Mouse (Mus musculus) stomach, embryonic 16.5 days (tissue): Measurements from ENCODE around the gene Rnf40. TPM values are rescaled to one million over a fixed set of nuclear protein-coding genes. Genes with fewer than 3 reads are reported as not detected.

Experiments
- ATAC-seq: fragments of 200-750 bp; cut with Nextera tagmentation; 2 replicates; pipeline ENCODE4 v1.8.0; 2017; ENCODE audit warnings: moderate number of reproducible peaks, moderate TSS enrichment; ENCODE audit not compliant: insufficient read depth, low FRiP score
- H3K27ac ChIP-seq: fragments of 300-500 bp; sonication (generic); 2 replicates; pipeline ENCODE4 v1.5.1; 2014; ENCODE audit warnings: low read length
- H3K27me3 ChIP-seq: fragments of 300-500 bp; sonication (generic); 2 replicates; pipeline ENCODE4 v1.6.1; 2014; ENCODE audit warnings: low read length, control low read depth, mixed read lengths; ENCODE audit not compliant: control insufficient read depth, insufficient read depth
- H3K36me3 ChIP-seq: fragments of 300-500 bp; sonication (generic); 2 replicates; pipeline ENCODE4 v1.6.1; 2014; ENCODE audit warnings: low read length; ENCODE audit not compliant: control insufficient read depth, insufficient read depth
- H3K4me1 ChIP-seq: fragments of 300-500 bp; sonication (generic); 2 replicates; pipeline ENCODE4 v1.6.1; 2014; ENCODE audit warnings: low read length, control low read depth, mixed read lengths; ENCODE audit not compliant: control insufficient read depth, insufficient read depth
- H3K4me2 ChIP-seq: fragments of 300-500 bp; sonication (generic); 2 replicates; pipeline ENCODE4 v1.6.1; 2014; ENCODE audit warnings: low read depth, low read length, mixed read lengths
- H3K4me3 ChIP-seq: fragments of 300-500 bp; sonication (generic); replicated peaks from 2 replicates; pipeline ENCODE4 v1.5.1; 2014; ENCODE audit warnings: mild to moderate bottlenecking, low read length
- H3K9ac ChIP-seq: fragments of 300-500 bp; sonication (generic); 2 replicates; pipeline ENCODE4 v1.6.1; 2014; ENCODE audit warnings: low read length
- H3K9me3 ChIP-seq: fragments of 300-500 bp; sonication (generic); replicated peaks from 2 replicates; pipeline ENCODE4 v1.6.1; 2016; ENCODE audit warnings: low read length, control low read depth; ENCODE audit not compliant: control insufficient read depth
- WGBS: fragments of 180-500 bp; shearing (Covaris S2); extraction: QIAGEN DNeasy Blood & Tissue Kit; methylation state at CpG from one replicate; pipeline ENCODE4 v1.1.7; 2014; 5-methylcytosine and 5-hydroxymethylcytosine counted together
- polyA plus RNA-seq: library from polyadenylated mRNA; unstranded; fragments of >200 nt; fragmentation: Nextera tagmentation; extraction: Ambion mirVana; gene quantifications from 2 replicates; pipeline ENCODE4 v1.2.1, GENCODE M21; 2015

Gene Rnf40
- polyA plus RNA-seq, 1 experiment from 2014 or later = 41.6 TPM

DNA sequence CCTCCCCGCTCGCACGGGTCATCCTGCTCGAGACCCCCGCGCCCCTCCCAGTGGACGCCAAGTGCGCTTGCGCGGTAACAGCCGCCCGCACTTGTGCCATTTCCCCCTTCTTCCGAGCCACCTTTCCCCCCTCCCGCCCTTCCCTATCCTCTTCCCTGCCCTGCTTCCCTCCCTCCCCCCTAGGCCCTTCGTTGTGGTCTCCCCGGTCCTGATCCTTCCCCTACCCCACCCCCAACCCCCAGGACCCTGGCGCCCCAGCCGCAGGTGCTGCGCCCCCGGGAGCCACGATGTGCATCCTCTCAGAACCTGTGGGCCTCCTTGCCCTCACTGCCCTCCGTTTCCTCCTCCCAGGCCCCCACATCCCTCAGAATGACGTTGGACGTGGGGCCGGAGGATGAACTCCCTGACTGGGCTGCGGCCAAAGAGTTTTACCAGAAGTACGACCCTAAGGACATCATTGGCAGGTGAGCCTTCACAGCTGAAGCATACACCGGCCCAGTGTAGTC lies 15.0 kb upstream of the Rnf40 start:
- H3K27me3 ChIP-seq = no peaks in the 10 kb centered on the region
- no peaks in the 10 kb centered on the region for H3K36me3 ChIP-seq
- WGBS = under 1% methylated on average over 28 of the region's 28 CpGs
- peak overlapping the region; percentile 94 for H3K4me2 ChIP-seq
- H3K27ac ChIP-seq = peak overlapping the region; percentile 50; the same call in 1 of the 2 replicates
- peaks cover 11% of the 10 kb centered on the region for H3K4me1 ChIP-seq
- peak overlapping the region; percentile 89 for H3K9ac ChIP-seq
- peak; percentile 37 for ATAC-seq
- H3K9me3 ChIP-seq = no peaks in the 10 kb centered on the region
- peak overlapping the region; percentile 83 for H3K4me3 ChIP-seq

DNA sequence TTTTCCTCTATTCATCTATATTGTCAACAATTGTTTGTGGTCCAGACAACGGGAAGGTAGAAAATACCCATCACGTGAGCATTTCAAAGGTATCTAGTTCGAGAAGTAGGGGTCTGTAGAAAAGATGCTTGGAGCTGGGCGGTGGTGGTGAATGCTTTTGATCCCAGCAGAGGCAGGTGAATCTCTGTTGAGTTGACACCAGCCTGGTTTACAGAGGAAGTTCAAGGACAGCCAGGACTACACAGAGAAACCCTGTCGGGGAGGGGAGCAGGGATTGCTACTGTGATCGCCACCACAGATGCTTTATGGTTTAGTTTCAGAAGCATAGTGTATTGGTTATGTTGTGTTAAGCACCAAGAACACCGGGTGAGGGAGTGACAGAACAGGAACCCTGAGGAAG lies 14.5 kb upstream of the Rnf40 start:
- Histone ChIP-seq H3K36me3 (no peaks in the 10 kb centered on the region), H3K9ac (peak overlapping the region; percentile 89), H3K9me3 (no peaks in the 10 kb centered on the region), H3K27ac (no peak overlapping the region), H3K4me1 (peaks cover 11% of the 10 kb centered on the region), H3K4me3 (peak overlapping the region; percentile 83), H3K4me2 (peak overlapping the region; percentile 94), H3K27me3 (no peaks in the 10 kb centered on the region)
- 13% methylated on average over 7 of the region's 7 CpGs for WGBS
- no peak for ATAC-seq

DNA sequence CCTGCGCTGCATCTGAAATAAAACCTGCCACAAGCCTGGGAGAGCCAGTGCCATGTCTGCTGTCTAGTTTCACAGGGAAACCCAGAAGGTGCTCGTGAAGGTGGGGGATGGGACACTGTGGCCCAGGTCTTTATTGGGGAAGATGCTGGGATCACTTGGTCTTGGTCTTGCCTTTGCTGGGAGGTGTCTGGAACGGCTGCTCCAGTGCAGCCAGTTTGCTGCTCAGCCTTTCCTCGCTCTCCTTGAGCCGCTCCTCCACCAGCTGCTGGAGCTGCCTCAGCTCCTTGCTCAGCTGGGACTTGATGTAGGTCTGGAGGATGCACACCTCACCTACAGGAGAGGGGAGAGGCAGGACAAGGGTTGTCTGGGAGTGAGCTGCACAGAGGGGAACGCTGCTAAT lies 5.3 kb upstream of the Rnf40 start:
- H3K36me3 ChIP-seq = peaks cover 22% of the 10 kb centered on the region
- H3K27ac ChIP-seq = no peak overlapping the region
- ATAC-seq = no peak

DNA sequence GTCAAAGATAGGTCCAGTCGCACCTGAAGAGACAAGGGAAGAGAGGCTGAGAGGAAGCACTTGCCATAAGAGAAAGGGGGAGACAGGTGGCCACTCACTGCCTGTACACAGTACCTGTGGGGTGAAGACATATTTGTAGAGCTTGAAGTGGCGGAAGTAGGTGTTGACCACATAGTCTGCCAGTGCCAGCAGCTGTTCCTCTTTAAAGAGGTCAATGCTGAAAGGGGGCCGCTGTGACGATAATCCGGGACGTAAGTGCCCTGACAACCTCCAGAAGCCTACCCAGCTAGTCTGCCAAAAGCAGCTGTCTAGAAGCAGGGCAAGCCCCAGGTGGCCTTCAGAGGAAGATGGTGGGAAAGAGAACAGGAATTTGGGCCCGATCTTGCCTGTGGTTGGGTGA lies 3.5 kb upstream of the Rnf40 start:
- 88% methylated on average over 7 of the region's 7 CpGs for WGBS
- no peaks in the 10 kb centered on the region for H3K9me3 ChIP-seq
- no peak overlapping the region for H3K4me2 ChIP-seq
- H3K4me1 ChIP-seq = peaks cover 13% of the 10 kb centered on the region
- no peak overlapping the region for H3K9ac ChIP-seq
- H3K4me3 ChIP-seq = no peak overlapping the region
- no peak overlapping the region for H3K27ac ChIP-seq
- no peak for ATAC-seq
- no peaks in the 10 kb centered on the region for H3K27me3 ChIP-seq
- peaks cover 22% of the 10 kb centered on the region for H3K36me3 ChIP-seq

More for the DNA sequence above, 5.3 kb upstream of the Rnf40 start:
- no peak overlapping the region for H3K4me3 ChIP-seq
- 93% methylated on average over 6 of the region's 6 CpGs for WGBS
- H3K9me3 ChIP-seq = no peaks in the 10 kb centered on the region
- no peaks in the 10 kb centered on the region for H3K27me3 ChIP-seq
- H3K4me1 ChIP-seq = peaks cover 6% of the 10 kb centered on the region; the same call in 1 of the 2 replicates
- H3K4me2 ChIP-seq = no peak overlapping the region
- H3K9ac ChIP-seq = no peak overlapping the region

DNA sequence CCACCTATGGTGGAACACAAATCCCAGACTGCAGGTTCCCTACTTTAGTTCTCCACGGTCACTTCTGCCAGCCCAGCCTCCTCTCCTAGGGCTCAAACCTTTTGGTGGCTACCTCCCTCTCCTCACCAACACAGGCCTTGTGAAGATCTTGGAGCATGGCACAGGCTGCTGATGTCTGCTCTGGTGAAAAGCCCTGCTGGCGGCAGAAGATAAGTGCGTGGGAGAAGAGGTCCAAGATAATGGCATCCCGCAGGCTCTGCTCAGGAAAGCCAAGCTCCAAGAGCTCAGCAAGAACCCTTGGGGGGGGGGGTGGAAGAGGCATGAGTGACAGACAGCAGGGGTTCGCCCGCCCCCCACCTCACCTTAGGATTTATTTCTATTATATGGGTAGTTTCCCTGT lies 2.4 kb upstream of the Rnf40 start:
- H3K4me3 ChIP-seq = no peak overlapping the region
- WGBS = 81% methylated on average over 6 of the region's 6 CpGs
- H3K27me3 ChIP-seq = no peaks in the 10 kb centered on the region
- H3K9ac ChIP-seq = no peak overlapping the region
- no peak for ATAC-seq
- peaks cover 22% of the 10 kb centered on the region for H3K36me3 ChIP-seq
- H3K4me1 ChIP-seq = peaks cover 13% of the 10 kb centered on the region
- no peak overlapping the region for H3K4me2 ChIP-seq
- no peaks in the 10 kb centered on the region for H3K9me3 ChIP-seq
- H3K27ac ChIP-seq = no peak overlapping the region

DNA sequence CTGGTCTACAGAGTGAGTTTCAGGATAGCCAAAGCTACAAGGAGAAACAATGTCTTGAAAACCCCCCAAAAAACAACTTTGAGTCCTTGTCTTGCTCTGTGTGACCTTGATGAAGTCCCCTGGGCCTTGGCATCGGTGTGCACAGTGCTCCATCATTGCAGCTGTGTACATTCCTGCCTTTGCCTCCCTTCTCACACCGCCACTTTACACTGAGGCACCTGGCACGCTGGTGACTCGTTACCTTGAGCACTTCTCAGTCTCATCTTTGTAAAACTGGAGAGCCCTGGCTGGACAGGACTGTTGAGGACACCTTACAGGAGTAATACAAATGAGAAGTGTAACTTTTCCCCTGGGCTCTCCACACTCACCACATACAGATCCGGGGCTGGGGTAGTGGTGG lies 1.4 kb upstream of the Rnf40 start:
- Histone ChIP-seq H3K27ac (no peak overlapping the region), H3K9ac (peak overlapping the region; percentile 68; the same call in 1 of the 2 replicates), H3K9me3 (no peaks in the 10 kb centered on the region), H3K4me1 (peaks cover 13% of the 10 kb centered on the region), H3K4me3 (peak overlapping the region; percentile 72), H3K36me3 (peaks cover 18% of the 10 kb centered on the region), H3K27me3 (no peaks in the 10 kb centered on the region), H3K4me2 (peak overlapping the region; percentile 77)
- no peak for ATAC-seq
- 52% methylated on average over 5 of the region's 5 CpGs for WGBS

DNA sequence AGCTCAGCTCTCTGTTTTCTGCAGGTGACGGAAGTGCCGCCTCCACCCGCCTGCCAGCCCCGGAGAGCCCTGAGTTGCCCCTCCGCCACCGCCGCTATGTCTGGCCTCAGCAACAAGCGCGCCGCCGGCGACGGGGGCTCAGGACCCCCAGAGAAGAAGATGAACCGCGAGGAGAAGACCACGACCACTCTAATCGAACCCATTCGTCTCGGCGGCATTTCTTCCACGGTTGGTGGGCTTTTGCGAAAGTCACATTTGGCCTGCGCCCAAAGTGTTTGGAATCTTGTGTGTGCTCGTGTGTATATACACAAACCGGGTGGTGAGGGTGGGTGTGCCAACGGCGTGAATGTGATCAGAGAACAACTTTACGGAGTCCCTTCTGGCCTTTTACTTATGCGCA lies 334 bp downstream of the Rnf40 start:
- Histone ChIP-seq H3K4me2 (peak overlapping the region; percentile 78), H3K9ac (peak overlapping the region; percentile 89), H3K36me3 (peaks cover 9% of the 10 kb centered on the region; the same call in 1 of the 2 replicates), H3K4me3 (peak overlapping the region; percentile 72), H3K27ac (peak overlapping the region; percentile 44; the same call in 1 of the 2 replicates), H3K4me1 (peaks cover 13% of the 10 kb centered on the region), H3K27me3 (no peaks in the 10 kb centered on the region), H3K9me3 (no peaks in the 10 kb centered on the region)
- 3% methylated on average over 29 of the region's 29 CpGs for WGBS
- no peak for ATAC-seq

DNA sequence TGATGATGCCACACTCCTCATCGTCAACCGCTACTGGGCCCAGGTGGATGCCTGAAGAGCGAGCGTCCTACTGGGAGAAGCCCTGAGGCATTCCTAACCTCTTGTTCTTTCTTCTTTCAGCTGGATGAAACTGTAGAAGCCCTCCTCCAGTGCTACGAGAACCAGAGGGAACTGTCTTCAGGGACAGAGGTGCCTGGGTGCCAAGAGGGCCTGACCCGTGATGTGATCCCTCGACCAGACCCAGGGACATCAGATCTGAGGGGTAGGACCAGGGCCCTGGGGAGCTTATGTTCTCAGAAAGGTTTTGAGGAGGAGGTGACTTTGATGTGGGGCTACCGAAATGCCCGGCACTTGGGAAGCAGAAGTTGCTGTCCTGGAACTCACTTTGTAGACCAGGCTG lies 1.1 kb downstream of the Rnf40 start:
- Histone ChIP-seq H3K4me3 (peak overlapping the region; percentile 72), H3K4me1 (peaks cover 13% of the 10 kb centered on the region), H3K27me3 (no peaks in the 10 kb centered on the region), H3K9ac (peak overlapping the region; percentile 89; the same call in 1 of the 2 replicates), H3K27ac (no peak overlapping the region), H3K9me3 (no peaks in the 10 kb centered on the region), H3K36me3 (peaks cover 13% of the 10 kb centered on the region), H3K4me2 (peak overlapping the region; percentile 78)
- no peak for ATAC-seq
- WGBS = 92% methylated on average over 9 of the region's 9 CpGs

DNA sequence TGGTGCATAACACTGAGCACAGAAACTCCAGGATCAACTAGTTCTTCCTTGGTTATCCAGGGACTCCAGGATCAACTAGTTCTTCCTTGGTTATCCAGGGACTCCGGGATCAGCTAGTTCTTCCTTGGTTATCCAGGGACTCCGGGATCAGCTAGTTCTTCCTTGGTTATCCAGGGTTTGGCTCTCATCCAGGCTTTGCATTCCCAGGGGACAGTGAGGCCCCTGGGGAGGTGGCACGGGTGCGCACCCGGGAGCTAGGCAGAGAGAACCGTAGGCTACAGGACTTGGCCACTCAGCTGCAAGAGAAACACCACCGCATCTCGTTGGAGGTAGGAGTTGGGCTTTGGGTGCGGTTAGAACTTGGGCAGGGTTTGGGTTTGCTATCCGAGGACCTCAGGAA lies 2.5 kb downstream of the Rnf40 start:
- Histone ChIP-seq H3K27ac (no peak overlapping the region), H3K4me1 (peaks cover 13% of the 10 kb centered on the region), H3K9me3 (no peaks in the 10 kb centered on the region), H3K27me3 (no peaks in the 10 kb centered on the region), H3K9ac (no peak overlapping the region), H3K4me3 (no peak overlapping the region), H3K4me2 (no peak overlapping the region), H3K36me3 (peaks cover 28% of the 10 kb centered on the region)
- ATAC-seq = no peak
- WGBS = 86% methylated on average over 10 of the region's 10 CpGs
